11 mouse cellular contexts compared by ENCODE assay signal in genomic region chr13:34134276-34134675, GRCm38 (mm10). TPM values are rescaled to one million over a fixed set of nuclear protein-coding genes. Genes with fewer than 3 reads are reported as not detected.
A peak's percentile ranks its signal among the peaks of the same experiment; 100 is the strongest.
DNase-seq lines count a peak whose midpoint lies in the region; ATAC-seq lines count a peak whose summit lies in the region.
"Had no signal": no experiment of that assay in that cellular context is flagged by ENCODE, and none has a peak within 500 bp of the region (broad histone marks: within the 10 kb centered on the region; RNA-seq: fewer than 3 reads in every experiment).

No protein-coding gene starts in this region.

- no peaks in the 10 kb centered on the region for H3K36me3 ChIP-seq in embryonic facial prominence, embryonic 14.5 days (ENCODE audit: control insufficient read depth, insufficient read depth, low read length)
- no peaks in the 10 kb centered on the region for H3K36me3 ChIP-seq in hindbrain, embryonic 15.5 days
- no peaks in the 10 kb centered on the region for H3K36me3 ChIP-seq in midbrain, embryonic 15.5 days (replicated peaks)
- H3K36me3 ChIP-seq in kidney, embryonic 14.5 days (ENCODE audit: control insufficient read depth, insufficient read depth, low read length): no peaks in the 10 kb centered on the region
- H3K36me3 ChIP-seq in intestine, embryonic 15.5 days: no peaks in the 10 kb centered on the region
- H3K36me3 ChIP-seq: embryonic facial prominence, embryonic 13.5 days; limb, embryonic 13.5 days; stomach, embryonic 15.5 days had no signal

- no peak overlapping the region for H3K9ac ChIP-seq in embryonic facial prominence, embryonic 14.5 days (ENCODE audit: low read depth, low read length)
- H3K9ac ChIP-seq in hindbrain, embryonic 15.5 days: peak overlapping the region; percentile 99
- peak overlapping the region; percentile 100 for H3K9ac ChIP-seq in midbrain, embryonic 15.5 days
- no peak overlapping the region for H3K9ac ChIP-seq in kidney, embryonic 14.5 days (ENCODE audit: low read depth, low read length)
- H3K9ac ChIP-seq in intestine, embryonic 15.5 days: no peak overlapping the region
- H3K9ac ChIP-seq: stomach, embryonic 15.5 days had no signal

- H3K27me3 ChIP-seq in embryonic facial prominence, embryonic 14.5 days (replicated peaks; ENCODE audit: control insufficient read depth, insufficient read depth, low read length): no peaks in the 10 kb centered on the region
- no peaks in the 10 kb centered on the region for H3K27me3 ChIP-seq in hindbrain, embryonic 15.5 days
- H3K27me3 ChIP-seq in midbrain, embryonic 15.5 days (replicated peaks): no peaks in the 10 kb centered on the region
- H3K27me3 ChIP-seq in kidney, embryonic 14.5 days (ENCODE audit: control insufficient read depth, insufficient read depth, low read length): 0 out of 2 replicates have a peak, but pooled peaks cover 4% of the 10 kb centered on the region
- H3K27me3 ChIP-seq in intestine, embryonic 15.5 days (replicated peaks): peaks cover 9% of the 10 kb centered on the region; the same call in 1 of the 2 replicates

- WGBS in embryonic facial prominence, embryonic 14.5 days: 69% methylated on average over 7 of the region's 7 CpGs
- 14% methylated on average over 7 of the region's 7 CpGs for WGBS in hindbrain, embryonic 15.5 days
- 20% methylated on average over 7 of the region's 7 CpGs for WGBS in midbrain, embryonic 15.5 days
- WGBS in kidney, embryonic 14.5 days: 75% methylated on average over 7 of the region's 7 CpGs
- 80% methylated on average over 7 of the region's 7 CpGs for WGBS in intestine, embryonic 15.5 days

- DNase-seq in embryo, embryonic 10 days (ENCODE audit: low spot score): peak; percentile 24
- DNase-seq in embryo, embryonic 11 days: no peak
- DNase-seq in embryonic facial prominence, embryonic 14.5 days (ENCODE audit: low spot score): no peak
- DNase-seq in yolk sac, embryonic 10.5 days (ENCODE audit: low spot score): no peak

- peaks cover 35% of the 10 kb centered on the region for H3K4me1 ChIP-seq in embryonic facial prominence, embryonic 14.5 days (ENCODE audit: control insufficient read depth, insufficient read depth, low read length)
- H3K4me1 ChIP-seq in hindbrain, embryonic 15.5 days (replicated peaks): peaks cover 44% of the 10 kb centered on the region
- H3K4me1 ChIP-seq in midbrain, embryonic 15.5 days: peaks cover 35% of the 10 kb centered on the region
- H3K4me1 ChIP-seq in kidney, embryonic 14.5 days (ENCODE audit: control insufficient read depth, insufficient read depth, low read length): peaks cover 17% of the 10 kb centered on the region
- H3K4me1 ChIP-seq in intestine, embryonic 15.5 days (replicated peaks): peaks cover 21% of the 10 kb centered on the region

- H3K9me3 ChIP-seq in embryonic facial prominence, embryonic 14.5 days (ENCODE audit: control insufficient read depth, low read length): no peaks in the 10 kb centered on the region
- no peaks in the 10 kb centered on the region for H3K9me3 ChIP-seq in hindbrain, embryonic 15.5 days
- no peaks in the 10 kb centered on the region for H3K9me3 ChIP-seq in midbrain, embryonic 15.5 days
- H3K9me3 ChIP-seq in kidney, embryonic 14.5 days (ENCODE audit: control insufficient read depth, low read length): no peaks in the 10 kb centered on the region
- H3K9me3 ChIP-seq in intestine, embryonic 15.5 days: no peaks in the 10 kb centered on the region
- H3K9me3 ChIP-seq: embryonic facial prominence, embryonic 13.5 days; limb, embryonic 13.5 days; stomach, embryonic 15.5 days had no signal

- H3K4me3 ChIP-seq in embryonic facial prominence, embryonic 14.5 days (ENCODE audit: low read depth, low read length): no peak overlapping the region
- H3K4me3 ChIP-seq in hindbrain, embryonic 15.5 days: peak overlapping the region; percentile 89
- peak overlapping the region; percentile 99 for H3K4me3 ChIP-seq in midbrain, embryonic 15.5 days
- no peak overlapping the region for H3K4me3 ChIP-seq in kidney, embryonic 14.5 days (ENCODE audit: low read length)
- no peak overlapping the region for H3K4me3 ChIP-seq in intestine, embryonic 15.5 days (replicated peaks)
- H3K4me3 ChIP-seq: stomach, embryonic 15.5 days had no signal

- H3K27ac ChIP-seq in embryonic facial prominence, embryonic 14.5 days (replicated peaks; ENCODE audit: low read depth, low read length): no peak overlapping the region; the same call in 1 of the 2 replicates
- H3K27ac ChIP-seq in hindbrain, embryonic 15.5 days (replicated peaks): peak overlapping the region; percentile 99
- peak overlapping the region; percentile 100 for H3K27ac ChIP-seq in midbrain, embryonic 15.5 days
- no peak overlapping the region for H3K27ac ChIP-seq in kidney, embryonic 14.5 days (ENCODE audit: low read depth, low read length)
- no peak overlapping the region for H3K27ac ChIP-seq in intestine, embryonic 15.5 days
- H3K27ac ChIP-seq: limb, embryonic 13.5 days; stomach, embryonic 15.5 days had no signal

- H3K4me2 ChIP-seq in embryonic facial prominence, embryonic 14.5 days (ENCODE audit: low read depth, low read length): peak overlapping the region; percentile 85; the same call in 1 of the 2 replicates
- H3K4me2 ChIP-seq in hindbrain, embryonic 15.5 days: peak overlapping the region; percentile 85
- H3K4me2 ChIP-seq in midbrain, embryonic 15.5 days: peak overlapping the region; percentile 82
- no peak overlapping the region for H3K4me2 ChIP-seq in kidney, embryonic 14.5 days (replicated peaks; ENCODE audit: low read depth, low read length)
- H3K4me2 ChIP-seq in intestine, embryonic 15.5 days (replicated peaks): no peak overlapping the region

- no peak for ATAC-seq in embryonic facial prominence, embryonic 14.5 days (ENCODE audit: low read depth)
- no peak for ATAC-seq in hindbrain, embryonic 15.5 days (ENCODE audit: low FRiP score, low read depth)
- no peak for ATAC-seq in midbrain, embryonic 15.5 days (replicated peaks)
- no peak for ATAC-seq in kidney, embryonic 14.5 days (ENCODE audit: low FRiP score, low TSS enrichment)
- ATAC-seq in intestine, embryonic 15.5 days: no peak

RNA-seq across cellular contexts. Expression of gene Tubb2b, which starts 4.0 kb away (rescaled TPM):
- polyA plus RNA-seq in embryonic facial prominence, embryonic 14.5 days (2014; fragmentation: Nextera tagmentation; extraction: Ambion mirVana): 51.3 and 52.1 TPM in 2 replicates
- 939 and 1,019 TPM in 2 replicates for polyA plus RNA-seq in hindbrain, embryonic 15.5 days (2015; fragmentation: Nextera tagmentation; extraction: Ambion mirVana)
- 1,126 and 1,130 TPM in 2 replicates for polyA plus RNA-seq in midbrain, embryonic 15.5 days (2015; fragmentation: Nextera tagmentation; extraction: Ambion mirVana)
- 17.4 and 23.6 TPM in 2 replicates for polyA plus RNA-seq in kidney, embryonic 14.5 days (2014; fragmentation: Nextera tagmentation; extraction: Ambion mirVana)
- 33.5 and 34.2 TPM in 2 replicates for polyA plus RNA-seq in intestine, embryonic 15.5 days (2015; fragmentation: Nextera tagmentation; extraction: Ambion mirVana)

RNA-seq across cellular contexts. Expression of gene Psmg4, which starts 28.5 kb away (rescaled TPM):
- polyA plus RNA-seq in embryonic facial prominence, embryonic 14.5 days (2014; fragmentation: Nextera tagmentation; extraction: Ambion mirVana): 76.0 and 76.5 TPM in 2 replicates
- polyA plus RNA-seq in hindbrain, embryonic 15.5 days (2015; fragmentation: Nextera tagmentation; extraction: Ambion mirVana): 78.1 and 82.6 TPM in 2 replicates
- 66.6 and 69.2 TPM in 2 replicates for polyA plus RNA-seq in midbrain, embryonic 15.5 days (2015; fragmentation: Nextera tagmentation; extraction: Ambion mirVana)
- polyA plus RNA-seq in kidney, embryonic 14.5 days (2014; fragmentation: Nextera tagmentation; extraction: Ambion mirVana): 84.6 and 100 TPM in 2 replicates
- polyA plus RNA-seq in intestine, embryonic 15.5 days (2015; fragmentation: Nextera tagmentation; extraction: Ambion mirVana): 71.3 and 88.2 TPM in 2 replicates

RNA-seq across cellular contexts. Expression of gene Tubb2a, which starts 56.5 kb away (rescaled TPM):
- 268 and 303 TPM in 2 replicates for polyA plus RNA-seq in embryonic facial prominence, embryonic 14.5 days (2014; fragmentation: Nextera tagmentation; extraction: Ambion mirVana)
- polyA plus RNA-seq in hindbrain, embryonic 15.5 days (2015; fragmentation: Nextera tagmentation; extraction: Ambion mirVana): 3,041 and 3,094 TPM in 2 replicates
- polyA plus RNA-seq in midbrain, embryonic 15.5 days (2015; fragmentation: Nextera tagmentation; extraction: Ambion mirVana): 3,188 and 3,263 TPM in 2 replicates
- 62.1 and 73.4 TPM in 2 replicates for polyA plus RNA-seq in kidney, embryonic 14.5 days (2014; fragmentation: Nextera tagmentation; extraction: Ambion mirVana)
- polyA plus RNA-seq in intestine, embryonic 15.5 days (2015; fragmentation: Nextera tagmentation; extraction: Ambion mirVana): 170 TPM in 2 replicates

Comparison
In these comparisons a context has a peak if more than half of its experiments do, and no peak if none do; other contexts are left out.
1. H3K27ac ChIP-seq: peak in hindbrain, embryonic 15.5 days (single experiment) and midbrain, embryonic 15.5 days (single experiment); none in embryonic facial prominence, embryonic 14.5 days (single experiment), kidney, embryonic 14.5 days (single experiment) and intestine, embryonic 15.5 days (single experiment).
2. H3K4me2 ChIP-seq: peak in embryonic facial prominence, embryonic 14.5 days (single experiment), hindbrain, embryonic 15.5 days (single experiment) and midbrain, embryonic 15.5 days (single experiment); none in kidney, embryonic 14.5 days (single experiment) and intestine, embryonic 15.5 days (single experiment).
3. H3K4me3 ChIP-seq: peak in hindbrain, embryonic 15.5 days (single experiment) and midbrain, embryonic 15.5 days (single experiment); none in embryonic facial prominence, embryonic 14.5 days (single experiment), kidney, embryonic 14.5 days (single experiment) and intestine, embryonic 15.5 days (single experiment).
4. H3K9ac ChIP-seq: peak in hindbrain, embryonic 15.5 days (single experiment) and midbrain, embryonic 15.5 days (single experiment); none in embryonic facial prominence, embryonic 14.5 days (single experiment), kidney, embryonic 14.5 days (single experiment) and intestine, embryonic 15.5 days (single experiment).
5. RNA of gene Tubb2b, which starts 4.0 kb away (polyA plus RNA-seq): 1,126 to 1,130 TPM in midbrain, embryonic 15.5 days and 939 to 1,019 TPM in hindbrain, embryonic 15.5 days; 51.3 to 52.1 TPM in embryonic facial prominence, embryonic 14.5 days, 33.5 to 34.2 TPM in intestine, embryonic 15.5 days and 17.4 to 23.6 TPM in kidney, embryonic 14.5 days; every median in the first group is over 10 times any median in the second.
6. RNA of gene Tubb2a, which starts 56.5 kb away (polyA plus RNA-seq): 3,188 to 3,263 TPM in midbrain, embryonic 15.5 days and 3,041 to 3,094 TPM in hindbrain, embryonic 15.5 days; 268 to 303 TPM in embryonic facial prominence, embryonic 14.5 days, 170 TPM in intestine, embryonic 15.5 days and 62.1 to 73.4 TPM in kidney, embryonic 14.5 days; every median in the first group is over 10 times any median in the second.